Mouse (Mus musculus): ENCODE measurements around the gene Lyl1. TPM values are rescaled to one million over a fixed set of nuclear protein-coding genes. Genes with fewer than 3 reads are reported as not detected.

The Lyl1 gene
- polyA plus RNA-seq, 1 experiment = not detected

GRCm38 (mm10) chr8:84737608-84738007, 36.4 kb downstream of the Lyl1 start:
- TF ChIP-seq CTCF (IDR thresholded peaks at IDR 0.05; ENCODE audit: borderline replicate concordance, insufficient read depth, low read length) (peak; percentile 99), POLR2A (IDR thresholded peaks at IDR 0.05; ENCODE audit: low read depth, low read length) (no peak)
- 0 out of 2 replicates have a peak overlapping the region, but pooled peaks have one; percentile 1 for H3K27ac ChIP-seq (ENCODE audit: insufficient read depth, low read length)
- H3K4me3 ChIP-seq (ENCODE audit: insufficient read depth, low read length) = no peak overlapping the region
- peaks cover 26% of the 10 kb centered on the region for H3K4me1 ChIP-seq (ENCODE audit: control insufficient read depth, insufficient read depth, low read length)

- Histone ChIP-seq H3K4me3 (ENCODE audit: insufficient read depth, low read length) (no peak overlapping the region), H3K4me1 (ENCODE audit: control insufficient read depth, insufficient read depth, low read length) (peaks cover 26% of the 10 kb centered on the region), H3K27ac (ENCODE audit: insufficient read depth, low read length) (peak overlapping the region; percentile 19; the same call in 1 of the 2 replicates)
- TF ChIP-seq CTCF (IDR thresholded peaks at IDR 0.05; ENCODE audit: borderline replicate concordance, insufficient read depth, low read length) = no peak
- TF ChIP-seq POLR2A (IDR thresholded peaks at IDR 0.05; ENCODE audit: low read depth, low read length) = no peak
Observed at GRCm38 (mm10) chr8:84738266-84738665, 37.0 kb downstream of the Lyl1 start.

GRCm38 (mm10) chr8:84738715-84739400, 37.6 kb downstream of the Lyl1 start:
- H3K27ac ChIP-seq (ENCODE audit: insufficient read depth, low read length) = peak overlapping the region; percentile 19
- TF ChIP-seq POLR2A (IDR thresholded peaks at IDR 0.05; ENCODE audit: low read depth, low read length) = no peak
- no peak for TF ChIP-seq CTCF (IDR thresholded peaks at IDR 0.05; ENCODE audit: borderline replicate concordance, insufficient read depth, low read length)
- H3K4me3 ChIP-seq (ENCODE audit: insufficient read depth, low read length) = no peak overlapping the region
- peaks cover 28% of the 10 kb centered on the region for H3K4me1 ChIP-seq (ENCODE audit: control insufficient read depth, insufficient read depth, low read length)

GRCm38 (mm10) chr8:84739401-84739742, 38.1 kb downstream of the Lyl1 start:
- Histone ChIP-seq H3K4me3 (ENCODE audit: insufficient read depth, low read length) (no peak overlapping the region), H3K27ac (ENCODE audit: insufficient read depth, low read length) (peak overlapping the region; percentile 19), H3K4me1 (ENCODE audit: control insufficient read depth, insufficient read depth, low read length) (peaks cover 32% of the 10 kb centered on the region)
- TF ChIP-seq CTCF (IDR thresholded peaks at IDR 0.05; ENCODE audit: borderline replicate concordance, insufficient read depth, low read length) (no peak), POLR2A (IDR thresholded peaks at IDR 0.05; ENCODE audit: low read depth, low read length) (no peak)

GRCm38 (mm10) chr8:84740895-84741843, 39.9 kb downstream of the Lyl1 start:
- Histone ChIP-seq H3K27ac (ENCODE audit: insufficient read depth, low read length) (peak overlapping the region; percentile 100), H3K4me1 (ENCODE audit: control insufficient read depth, insufficient read depth, low read length) (peaks cover 46% of the 10 kb centered on the region), H3K4me3 (ENCODE audit: insufficient read depth, low read length) (no peak overlapping the region)
- TF ChIP-seq POLR2A (IDR thresholded peaks at IDR 0.05; ENCODE audit: low read depth, low read length) = no peak

GRCm38 (mm10) chr8:84742171-84743053, 41.2 kb downstream of the Lyl1 start:
- peak overlapping the region; percentile 100 for H3K27ac ChIP-seq (ENCODE audit: insufficient read depth, low read length)
- no peak for TF ChIP-seq CTCF (IDR thresholded peaks at IDR 0.05; ENCODE audit: borderline replicate concordance, insufficient read depth, low read length)
- no peak for TF ChIP-seq POLR2A (IDR thresholded peaks at IDR 0.05; ENCODE audit: low read depth, low read length)
- peaks cover 49% of the 10 kb centered on the region for H3K4me1 ChIP-seq (ENCODE audit: control insufficient read depth, insufficient read depth, low read length)
- 0 out of 2 replicates have a peak overlapping the region, but pooled peaks have one; percentile 2 for H3K4me3 ChIP-seq (ENCODE audit: insufficient read depth, low read length)

GRCm38 (mm10) chr8:84743054-84743415, 41.8 kb downstream of the Lyl1 start:
- no peak for TF ChIP-seq CTCF (IDR thresholded peaks at IDR 0.05; ENCODE audit: borderline replicate concordance, insufficient read depth, low read length)
- no peak; the same call in 1 of the 2 replicates for TF ChIP-seq POLR2A (IDR thresholded peaks at IDR 0.05; ENCODE audit: low read depth, low read length)
- Histone ChIP-seq H3K27ac (ENCODE audit: insufficient read depth, low read length) (peak overlapping the region; percentile 100), H3K4me3 (ENCODE audit: insufficient read depth, low read length) (0 out of 2 replicates have a peak overlapping the region, but pooled peaks have one; percentile 2), H3K4me1 (ENCODE audit: control insufficient read depth, insufficient read depth, low read length) (peaks cover 49% of the 10 kb centered on the region)

- Histone ChIP-seq H3K4me1 (ENCODE audit: control insufficient read depth, insufficient read depth, low read length) (peaks cover 45% of the 10 kb centered on the region), H3K27ac (ENCODE audit: insufficient read depth, low read length) (peak overlapping the region; percentile 100), H3K4me3 (ENCODE audit: insufficient read depth, low read length) (no peak overlapping the region)
- no peak for TF ChIP-seq CTCF (IDR thresholded peaks at IDR 0.05; ENCODE audit: borderline replicate concordance, insufficient read depth, low read length)
Observed at GRCm38 (mm10) chr8:84743517-84744420, 42.5 kb downstream of the Lyl1 start.

All from embryonic fibroblast, embryonic 13.5 days (primary cell).